Mouse (Mus musculus) gastrocnemius, postnatal 4 days (tissue): Measurements from ENCODE around the gene Naga. TPM values are rescaled to one million over a fixed set of nuclear protein-coding genes. Genes with fewer than 3 reads are reported as not detected.
A peak's percentile ranks its signal among the peaks of the same experiment; 100 is the strongest.

Experiments
- DNase-seq, 2 experiments: peaks; one replicate each; pipeline ENCODE4 v3.0.0; 2021 to 2022; ENCODE audit warnings: low spot score in 2 of 2, mixed read lengths in 2 of 2
- total RNA-seq, 2 experiments: library from RNA; stranded (reverse); gene quantifications; 2 replicates each; pipeline ENCODE4 v1.2.3; 2021

The Naga gene
- total RNA-seq, 2 experiments from 2014 or later, result 42.0 to 44.4 TPM

DNA sequence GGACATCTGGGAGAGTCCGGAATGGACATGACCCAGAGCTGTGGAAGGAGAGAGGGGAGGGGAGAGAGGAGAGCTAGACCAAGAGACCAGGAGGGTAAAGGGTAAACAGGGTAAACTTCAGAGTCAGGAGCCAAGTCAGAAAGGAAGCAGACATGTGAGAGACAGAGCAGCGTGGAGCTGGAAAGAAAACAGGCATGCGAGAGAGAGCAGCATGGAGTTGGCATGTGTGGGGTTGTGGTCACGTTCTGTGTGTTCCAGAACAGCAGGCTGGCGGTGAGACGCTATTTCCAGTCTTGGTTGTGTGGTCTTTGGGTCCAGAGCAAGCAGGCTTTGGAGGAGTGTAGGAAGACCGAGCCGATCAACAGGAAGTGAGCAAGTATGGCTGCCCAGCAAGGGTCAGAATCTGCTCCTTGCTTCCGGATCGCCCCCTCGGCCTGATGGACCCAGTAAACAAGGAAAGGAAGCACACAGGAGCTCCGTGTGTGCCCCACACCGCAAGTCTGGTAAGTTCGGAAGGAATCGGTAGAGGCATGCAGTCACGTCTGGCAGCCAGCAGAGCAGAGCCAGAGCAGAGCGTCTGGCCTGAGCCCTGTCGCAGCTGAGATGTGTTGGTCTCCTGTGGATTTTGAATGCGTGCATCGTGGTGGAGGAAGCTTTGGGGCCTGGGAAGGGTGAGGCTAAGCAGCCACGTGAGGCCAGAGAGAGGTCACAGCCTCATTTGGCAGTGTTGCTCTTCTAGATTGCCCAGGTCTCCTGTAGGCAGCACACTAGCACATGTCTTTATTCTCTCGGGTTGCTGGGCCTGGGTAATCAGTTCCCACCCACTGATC lies 19.9 kb upstream of the Naga start:
- DNase-seq, result no peak

DNA sequence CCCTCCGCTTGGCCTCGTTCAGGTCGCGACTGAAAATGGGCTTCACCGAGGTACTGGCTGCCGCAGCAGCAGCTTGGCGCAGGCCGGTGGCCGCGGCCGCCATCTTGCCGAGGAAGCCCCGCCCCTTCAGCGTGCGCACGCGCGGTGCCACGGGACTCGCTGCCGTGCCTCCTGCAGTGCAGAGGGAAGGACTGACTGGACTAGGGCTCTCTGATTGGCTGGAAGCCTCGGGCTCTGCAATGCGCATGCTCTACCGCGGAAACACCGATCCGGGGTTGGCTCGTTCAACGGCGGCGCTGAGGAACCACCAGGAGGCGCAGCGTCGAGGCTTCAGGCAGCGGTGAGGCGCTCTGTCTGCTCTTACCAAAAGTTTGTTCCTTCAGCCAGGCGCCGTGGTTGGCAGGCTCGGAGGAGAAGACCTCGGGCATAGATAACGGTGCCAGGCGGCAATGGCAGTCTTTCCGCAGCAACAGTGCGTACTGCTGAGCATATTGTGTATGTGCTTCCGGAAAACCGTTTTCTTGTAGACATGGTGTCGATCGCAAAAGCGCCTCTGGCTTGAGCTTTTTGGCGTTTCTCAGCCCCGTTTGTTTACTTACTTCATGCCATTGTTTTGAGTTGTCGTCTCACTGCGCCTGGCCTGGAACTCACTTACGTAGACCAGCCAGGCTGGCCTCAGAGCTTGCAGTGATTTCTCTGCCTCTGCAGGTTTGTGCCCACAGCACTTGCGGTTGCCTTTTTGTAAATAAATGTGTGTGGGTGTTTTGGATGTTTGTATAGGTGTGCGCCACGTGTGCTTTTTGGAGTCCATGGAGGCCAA lies 15.6 kb upstream of the Naga start, which contains the start of gene Ndufa6:
Ndufa6 (minus strand) TSS at position 197 of the 820 bp plus-strand sequence.
- peak; percentile 97 for DNase-seq

DNA sequence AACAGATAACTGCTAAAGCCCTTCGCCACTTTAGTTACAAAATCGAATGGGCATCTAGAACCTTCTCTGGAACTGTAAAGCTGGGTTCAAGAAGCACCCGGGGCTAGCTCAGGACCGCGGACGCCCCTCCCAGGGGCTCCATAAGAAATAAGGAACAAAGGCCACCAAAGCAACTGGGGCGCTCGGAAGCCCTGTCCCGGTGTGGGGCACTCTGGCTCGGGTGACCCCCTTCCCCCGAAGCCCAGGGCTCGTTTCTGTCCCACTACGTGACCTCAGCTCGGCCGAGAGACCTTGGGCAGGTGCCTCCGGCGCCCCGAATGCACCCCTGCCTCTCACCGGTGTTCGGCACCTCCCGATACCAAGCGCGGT lies 15.0 kb upstream of the Naga start:
- no peak for DNase-seq

DNA sequence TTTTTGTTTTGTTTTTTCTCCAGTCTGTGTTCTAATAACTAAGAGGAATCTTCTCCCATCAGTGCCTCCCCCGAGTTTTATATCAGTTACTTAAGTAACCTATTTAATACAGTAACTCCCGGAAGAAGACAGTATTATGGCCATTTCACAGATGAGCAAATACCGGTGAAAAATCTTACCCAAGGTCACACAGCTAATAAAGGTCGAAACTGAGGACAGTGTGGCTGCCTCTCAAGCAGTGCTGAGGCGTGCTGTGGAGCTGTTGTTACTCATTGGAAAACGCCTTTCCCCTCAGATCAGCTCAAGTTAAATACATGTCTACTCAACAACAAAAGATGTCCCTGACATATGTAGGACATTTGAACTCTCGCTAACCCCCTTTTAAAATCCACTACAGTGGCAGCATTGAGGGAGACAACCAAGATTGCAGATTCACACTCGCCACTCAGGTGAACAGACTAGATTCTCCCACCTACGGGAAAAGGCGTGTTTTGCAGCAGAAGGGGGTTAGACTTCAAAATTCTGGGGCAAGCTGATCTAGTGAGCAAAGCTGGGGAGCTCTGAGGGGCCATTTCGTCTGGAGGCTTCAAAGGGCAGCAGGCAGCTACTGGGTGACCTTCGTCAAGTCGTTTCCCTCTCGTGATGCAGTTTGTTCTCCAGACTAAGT lies 14.5 kb upstream of the Naga start:
- no peak for DNase-seq

DNA sequence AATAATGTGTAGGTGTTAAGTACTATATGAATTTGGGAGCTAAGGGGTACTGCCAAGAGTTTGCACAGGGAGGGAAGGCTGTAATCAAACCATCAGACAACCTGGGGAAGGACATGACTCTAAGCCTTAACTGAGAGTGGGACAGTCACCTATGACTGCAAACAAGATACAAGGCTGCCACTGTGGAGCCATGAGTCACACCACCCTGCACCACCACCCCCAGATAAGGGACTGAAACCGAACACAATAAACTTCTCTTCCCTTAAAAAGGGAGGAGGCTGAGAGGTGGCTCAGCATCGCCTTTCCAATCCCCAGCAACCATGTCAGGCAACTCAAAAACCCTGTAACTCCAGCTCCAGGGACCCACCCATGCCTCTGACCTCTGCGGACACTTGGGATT lies 12.8 kb upstream of the Naga start:
- no peak for DNase-seq

DNA sequence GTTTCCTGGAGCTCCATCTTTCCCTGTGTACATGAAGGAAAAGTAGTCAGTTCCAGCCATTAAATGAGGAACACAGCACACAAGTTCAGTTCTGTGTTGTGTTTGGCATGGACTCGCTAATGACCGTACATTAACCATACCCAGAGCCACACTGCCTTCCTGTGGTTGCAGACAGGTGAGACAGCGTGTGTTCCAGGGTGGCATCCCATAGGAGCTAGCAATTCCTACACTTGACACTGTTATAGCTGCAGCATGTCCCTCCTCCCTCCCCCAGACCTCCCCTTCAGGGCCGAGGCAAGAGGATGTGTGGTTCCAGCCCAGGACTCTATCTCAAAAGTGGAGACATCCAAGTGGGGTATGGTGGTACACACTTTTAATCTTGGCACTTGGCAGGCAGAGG lies 11.6 kb upstream of the Naga start:
- no peak for DNase-seq

DNA sequence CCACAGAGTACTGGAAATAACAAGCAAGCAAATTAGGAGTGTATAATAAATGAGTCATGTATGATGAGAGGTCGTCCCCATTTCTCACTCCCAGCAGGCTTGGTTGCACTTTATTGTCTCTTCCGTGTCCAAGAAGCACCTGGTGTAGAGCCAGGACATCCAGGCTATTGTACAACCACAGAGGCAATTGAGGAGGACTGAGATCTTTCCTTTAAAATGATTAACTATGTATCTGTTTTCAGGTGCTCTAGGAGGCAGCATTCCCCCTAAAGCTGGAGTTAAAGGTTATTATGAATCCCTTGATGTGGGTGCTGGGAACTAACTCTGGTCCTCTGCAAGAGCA lies 10.2 kb upstream of the Naga start:
- no peak for DNase-seq

DNA sequence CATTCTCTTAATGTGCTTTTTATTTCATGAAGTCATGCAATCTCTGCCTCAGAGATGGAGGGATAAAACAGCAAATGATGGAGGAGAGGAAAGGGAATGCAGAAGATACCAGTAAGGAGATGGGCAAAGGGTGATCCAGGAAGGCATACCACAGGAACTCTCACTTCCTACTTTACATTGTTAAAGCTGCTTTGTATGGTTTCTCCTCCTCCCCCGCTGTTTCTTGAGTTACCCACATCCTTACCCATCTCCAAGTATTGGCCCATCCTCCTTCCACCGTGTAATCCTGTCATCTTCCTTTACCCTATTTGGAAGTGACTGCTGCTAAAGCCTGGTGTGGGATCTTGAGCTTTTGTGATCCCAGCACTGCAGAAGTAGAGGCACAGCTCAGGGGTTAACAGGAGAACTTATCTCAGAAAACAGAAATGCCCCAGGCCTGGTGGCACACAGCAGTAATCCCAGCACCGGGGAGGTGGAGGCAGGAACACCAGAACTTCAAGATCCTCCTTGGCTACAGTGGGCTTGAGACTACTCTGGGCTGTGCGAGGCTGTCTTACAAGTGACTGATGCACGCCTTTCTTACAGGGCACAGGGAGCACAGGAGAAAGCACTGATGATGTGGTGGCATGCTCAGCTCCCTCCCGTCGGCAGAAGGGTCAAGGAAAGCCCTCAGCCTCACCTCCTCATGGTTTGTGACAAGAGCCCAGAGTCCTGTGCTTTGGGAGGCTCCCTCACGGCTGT lies 9.7 kb upstream of the Naga start:
- no peak for DNase-seq

DNA sequence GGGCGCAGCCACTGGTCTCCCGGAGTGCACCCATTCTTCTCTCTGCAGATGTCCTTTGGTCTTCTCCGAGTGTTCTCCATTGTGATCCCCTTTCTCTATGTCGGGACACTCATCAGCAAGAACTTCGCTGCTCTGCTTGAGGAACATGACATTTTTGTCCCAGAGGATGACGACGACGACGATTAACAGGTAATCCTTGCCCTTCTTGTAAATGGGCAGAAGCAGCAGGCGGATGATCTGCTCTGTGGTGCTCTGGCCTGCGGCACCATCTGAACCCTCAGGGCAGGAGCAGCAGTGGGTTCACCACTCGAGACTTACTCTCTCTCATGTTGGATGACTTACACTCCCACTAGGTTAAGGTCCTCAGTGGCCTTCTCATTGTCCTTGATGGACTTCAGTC lies 9.1 kb upstream of the Naga start:
- no peak for DNase-seq

DNA sequence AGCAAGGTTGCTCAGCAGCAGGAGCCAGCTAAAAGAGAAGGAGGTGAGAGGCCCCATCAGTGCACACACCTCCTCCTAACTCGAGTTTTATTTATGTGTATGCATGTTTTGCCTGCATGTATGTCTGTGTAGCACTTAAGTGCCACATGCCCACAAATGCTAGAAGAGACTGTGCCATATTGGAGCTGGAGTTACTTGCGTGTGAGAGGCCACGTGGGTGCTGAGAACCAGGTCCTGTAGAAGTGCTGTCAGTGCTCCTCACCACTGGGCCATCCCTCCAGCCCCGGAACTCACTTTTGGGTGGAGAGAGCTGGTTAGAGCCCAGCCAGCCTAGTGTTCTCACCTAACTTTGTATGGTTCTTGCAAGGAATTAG lies 8.6 kb upstream of the Naga start:
- DNase-seq, result no peak

DNA sequence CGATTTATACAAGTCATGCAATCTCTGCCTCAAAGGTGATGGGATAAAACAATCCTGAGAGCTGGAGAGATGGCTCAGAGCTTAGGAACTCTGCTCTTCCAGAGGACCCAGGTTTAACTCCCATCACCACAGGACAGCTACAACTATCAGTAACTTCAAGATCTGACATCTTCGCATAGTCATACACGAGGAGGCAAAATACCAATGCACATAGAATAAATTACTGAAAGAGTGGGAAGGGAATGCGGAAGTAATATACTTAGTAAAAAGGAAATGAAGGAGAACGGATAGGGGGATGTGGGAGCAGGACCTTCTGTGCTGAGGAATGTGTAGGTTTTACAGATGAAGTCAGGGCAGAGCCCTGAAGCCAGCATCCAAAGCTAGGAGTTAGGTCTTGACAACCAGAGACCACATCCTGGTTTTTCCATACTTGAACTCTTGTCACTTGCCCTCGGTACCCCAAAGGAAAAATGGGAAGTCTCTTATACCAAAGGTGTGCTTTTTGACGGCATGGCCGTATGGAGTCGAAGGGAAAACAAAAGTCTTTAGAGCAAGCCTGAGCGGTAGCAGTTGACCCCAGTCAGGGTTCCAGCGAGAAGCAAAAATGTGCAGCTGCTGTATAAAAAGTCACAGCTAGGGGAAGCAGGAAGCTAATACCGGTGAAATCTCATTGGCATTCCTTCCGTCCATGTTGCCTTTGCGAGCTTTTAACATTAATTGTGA lies 8.0 kb upstream of the Naga start:
- no peak for DNase-seq

DNA sequence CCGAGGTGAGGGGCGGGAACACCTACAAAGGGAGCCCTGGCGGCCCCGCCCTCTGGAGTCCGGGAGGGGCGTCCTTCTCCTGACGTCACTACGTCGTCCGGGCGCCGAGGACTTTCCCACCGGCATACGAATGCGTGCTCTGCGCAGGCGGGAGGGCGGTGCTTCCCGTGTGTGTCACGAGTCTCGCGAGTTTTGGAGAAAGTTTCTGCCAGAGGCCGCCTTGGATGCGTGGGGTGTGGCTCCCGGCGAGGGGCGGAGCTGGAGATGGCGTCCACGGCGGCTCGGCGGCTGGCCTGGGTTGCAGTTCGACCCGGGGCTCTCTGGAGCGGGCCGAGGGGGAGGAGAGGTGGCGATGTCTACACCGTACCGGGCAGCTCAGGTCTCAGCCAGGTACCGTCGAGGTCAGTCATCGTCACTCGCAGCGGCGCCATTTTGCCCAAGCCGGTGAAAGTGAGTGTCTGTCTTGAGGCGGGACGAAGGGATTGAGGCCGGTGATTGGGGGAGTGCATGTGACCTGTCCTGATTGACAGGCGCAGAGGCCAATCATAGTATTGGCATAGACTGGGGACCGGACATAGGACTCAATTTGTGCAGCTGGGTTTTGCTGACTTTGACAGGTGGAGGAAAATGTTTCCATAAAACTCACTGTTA lies 7.2 kb upstream of the Naga start:
- peak; percentile 89 to 97 for DNase-seq

DNA sequence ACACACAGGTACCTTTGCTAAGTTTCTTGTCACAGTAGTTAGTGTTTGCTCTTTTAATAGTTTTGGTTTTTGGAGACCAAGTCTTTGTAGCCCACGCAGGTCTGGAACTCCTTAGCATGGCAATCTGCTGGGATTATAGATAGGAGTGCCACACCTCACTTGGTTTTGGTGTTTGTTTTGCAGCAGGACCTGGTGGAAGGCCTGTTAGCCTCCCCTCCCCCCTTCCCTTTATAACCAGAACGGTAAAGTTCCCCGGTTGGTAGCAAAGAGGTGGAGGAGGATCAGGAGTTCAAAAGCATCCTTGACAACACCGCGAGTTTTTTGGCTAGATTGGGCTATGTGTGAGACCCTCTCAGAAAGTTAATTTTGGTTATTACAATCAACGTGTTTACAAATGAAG lies 6.2 kb upstream of the Naga start:
- DNase-seq, result no peak

DNA sequence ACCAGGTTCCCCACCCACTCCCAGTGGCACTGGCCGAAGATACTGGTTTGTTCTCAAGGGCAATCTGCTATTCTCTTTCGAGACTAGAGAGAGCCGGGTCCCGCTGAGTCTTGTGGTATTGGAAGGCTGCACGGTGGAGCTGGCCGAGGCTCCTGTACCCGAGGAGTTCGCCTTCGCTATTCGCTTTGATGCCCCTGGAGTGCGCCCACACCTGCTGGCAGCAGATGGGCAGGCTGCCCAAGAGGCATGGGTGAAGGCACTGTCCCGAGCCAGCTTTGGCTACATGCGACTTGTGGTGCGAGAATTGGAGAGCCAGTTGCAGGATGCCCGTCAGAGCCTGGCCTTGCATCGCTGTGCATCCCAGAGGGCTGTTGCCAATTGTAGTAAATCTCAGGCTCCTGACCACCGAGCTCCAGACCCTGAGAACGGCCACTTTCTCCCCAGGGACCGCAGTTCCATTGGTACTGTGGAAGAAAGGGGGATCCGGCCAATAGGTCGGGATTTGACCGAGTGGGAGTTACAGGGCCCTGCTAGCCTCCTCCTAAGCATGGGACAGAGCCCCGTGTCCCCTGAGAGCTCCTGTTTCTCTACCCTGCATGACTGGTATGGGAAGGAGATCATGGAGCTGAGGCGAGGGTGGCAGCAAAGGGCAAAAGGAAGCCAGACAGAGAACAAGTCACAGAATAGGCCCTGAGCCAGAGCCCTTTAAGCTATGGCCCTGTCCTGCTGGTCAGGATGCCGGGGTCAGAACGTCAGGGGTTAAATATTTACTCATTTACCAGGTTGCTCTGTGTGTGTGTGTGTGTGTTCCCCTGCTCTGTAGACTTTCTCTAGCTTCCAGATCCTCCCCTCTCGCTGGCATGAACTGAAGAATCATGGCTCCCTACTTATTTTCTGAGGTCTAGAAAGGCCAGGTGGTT lies 4.9 kb upstream of the Naga start:
- DNase-seq, result no peak

DNA sequence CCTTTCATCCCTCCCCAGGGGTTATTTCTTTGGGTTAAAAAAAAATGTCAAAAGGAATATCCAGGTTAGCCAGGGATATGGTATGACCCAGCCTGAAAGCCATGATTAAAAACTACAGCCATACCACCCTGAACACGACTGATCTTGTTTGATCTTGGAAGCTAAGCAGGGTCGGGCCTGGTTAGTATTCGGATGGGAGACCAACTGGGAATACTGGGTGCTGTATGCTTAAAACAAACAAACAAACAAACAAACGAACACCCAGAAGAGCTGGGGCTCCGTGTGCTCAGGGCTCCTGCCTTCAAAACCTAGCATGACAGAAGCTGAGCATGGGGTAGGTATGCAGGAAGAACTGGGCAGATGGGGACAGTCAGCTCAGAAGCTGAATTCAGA lies 3.8 kb upstream of the Naga start:
- DNase-seq, result no peak

DNA sequence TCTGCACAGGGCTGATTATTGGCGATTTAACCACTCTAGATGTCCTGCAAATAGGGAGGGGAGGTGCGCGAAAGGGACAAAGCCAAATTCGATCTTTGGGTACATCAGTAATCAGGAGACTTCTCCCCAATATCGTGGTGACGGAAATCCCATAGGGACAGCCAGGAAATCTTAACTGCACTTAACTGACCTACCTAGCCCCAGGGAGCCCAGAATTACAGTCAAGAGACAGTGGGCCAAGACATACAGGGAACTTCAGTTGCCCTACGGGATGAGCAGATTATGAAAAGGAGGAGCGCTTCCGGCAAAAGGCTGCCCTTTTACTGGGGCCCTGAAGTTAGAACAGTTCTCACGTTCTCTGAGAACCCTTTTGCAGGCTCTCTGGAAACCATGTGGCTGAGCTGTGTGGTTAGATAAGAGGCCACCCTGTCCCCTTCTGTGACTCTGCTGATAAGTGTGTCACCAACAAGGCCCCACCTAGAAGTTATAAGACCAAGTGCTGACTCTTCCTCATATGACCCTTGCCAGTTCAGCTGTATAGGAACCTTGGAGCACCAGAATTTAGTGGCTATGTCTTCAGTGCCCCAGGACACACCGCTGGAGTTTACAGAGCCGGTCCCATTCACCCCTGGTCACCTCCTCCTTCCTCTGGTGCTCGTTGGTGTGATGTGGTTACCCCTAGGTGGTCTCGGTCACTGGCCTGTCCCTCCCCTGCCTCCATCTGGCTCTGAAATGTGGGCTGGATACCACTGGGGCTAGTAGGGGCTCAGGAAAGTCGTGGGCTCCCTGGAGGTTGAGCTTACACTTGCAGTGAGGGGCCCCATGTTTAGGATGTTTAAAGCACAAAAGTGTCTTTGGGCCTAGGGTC lies 3.2 kb upstream of the Naga start:
- no peak for DNase-seq

DNA sequence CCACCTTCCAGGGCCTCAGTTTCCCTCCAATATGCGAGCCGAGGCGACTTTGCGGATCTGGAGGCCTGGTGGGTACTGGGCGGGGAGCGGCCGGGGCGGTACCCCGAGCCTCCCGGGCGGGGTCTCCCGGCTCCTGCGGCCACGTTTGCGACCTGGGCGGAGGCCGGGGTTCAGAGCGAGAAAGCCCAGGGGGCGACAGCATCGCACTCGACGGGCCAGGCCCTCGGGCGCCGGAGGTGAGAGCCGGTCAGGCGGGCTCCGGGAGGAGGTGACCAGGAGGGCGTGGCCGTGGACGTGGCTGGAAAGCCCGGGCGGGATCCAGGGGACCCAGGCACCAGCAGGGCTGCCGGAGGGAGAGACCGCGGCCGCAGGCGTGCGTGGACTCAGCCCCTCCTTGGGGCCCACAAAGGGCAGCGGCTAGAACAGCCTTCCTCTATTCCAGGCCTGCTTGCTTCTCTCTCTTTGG lies 2.3 kb upstream of the Naga start:
- peak; percentile 71 to 78 for DNase-seq

DNA sequence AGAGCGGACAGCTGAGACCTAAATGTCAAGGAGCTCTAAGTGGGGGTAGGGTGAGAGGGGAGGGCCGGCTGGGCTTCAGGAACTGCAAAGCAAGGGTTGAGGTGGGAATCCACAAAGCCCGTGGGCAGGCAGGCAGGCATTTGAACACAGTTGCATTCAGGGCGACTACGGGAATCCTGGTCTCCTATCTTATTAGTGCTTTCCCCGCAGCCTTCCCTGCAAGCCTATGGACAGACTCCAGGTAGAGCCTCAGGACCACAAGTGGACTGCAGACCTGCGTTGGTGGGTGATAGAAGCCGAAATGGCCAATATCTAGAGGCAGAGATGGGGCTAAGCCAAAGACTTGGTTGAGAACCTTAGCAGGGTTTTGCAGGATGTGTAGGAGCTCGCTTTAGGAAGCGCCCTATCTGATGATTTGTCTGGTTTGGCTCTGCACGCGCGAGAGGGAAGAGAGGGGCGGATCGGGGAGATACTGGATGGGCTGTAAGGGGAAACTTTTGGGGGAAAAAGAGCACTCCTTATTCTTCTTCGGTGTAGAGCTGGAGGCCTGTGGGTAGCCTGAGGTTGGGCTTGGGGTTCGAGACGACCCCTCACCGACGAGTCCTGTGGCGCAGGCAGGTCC lies 1.8 kb upstream of the Naga start:
- no peak for DNase-seq
